Mouse (Mus musculus) hindbrain, postnatal 0 days (tissue): ENCODE data around the gene Polr2m. TPM values are rescaled to one million over a fixed set of nuclear protein-coding genes. Genes with fewer than 3 reads are reported as not detected.
A peak's percentile ranks its signal among the peaks of the same experiment; 100 is the strongest.
"Not testable (repeated sequence)": the region's sequence is repeated elsewhere in the genome, so short reads cannot be mapped to it uniquely, and the experiment has no call there.

Source experiments
- ATAC-seq: fragments of 200-750 bp; cut with Nextera tagmentation; 2 replicates; pipeline ENCODE4 v1.8.0; 2017; ENCODE audit warnings: mild to moderate bottlenecking, moderate TSS enrichment, moderate library complexity
- DNase-seq: peaks from one replicate; pipeline ENCODE4 v3.0.0-alpha.2; 2015; ENCODE audit warnings: low spot score
- H3K27ac ChIP-seq: fragments of 300-500 bp; sonication (generic); 2 replicates; pipeline ENCODE4 v1.5.1; 2014; ENCODE audit warnings: mild to moderate bottlenecking
- H3K27me3 ChIP-seq: fragments of 300-500 bp; sonication (generic); 2 replicates; pipeline ENCODE4 v1.6.1; 2014; ENCODE audit warnings: low read length, mixed read lengths; ENCODE audit not compliant: insufficient read depth
- H3K36me3 ChIP-seq: fragments of 300-500 bp; sonication (generic); 2 replicates; pipeline ENCODE4 v1.6.1; 2014; ENCODE audit warnings: low read length, mixed read lengths; ENCODE audit not compliant: insufficient read depth
- H3K4me1 ChIP-seq: fragments of 300-500 bp; sonication (generic); 2 replicates; pipeline ENCODE4 v1.6.1; 2014; ENCODE audit warnings: antibody characterized with exemption, low read length, mixed read lengths; ENCODE audit not compliant: insufficient read depth
- H3K4me2 ChIP-seq: fragments of 300-500 bp; sonication (generic); 2 replicates; pipeline ENCODE4 v1.6.1; 2014; ENCODE audit warnings: low read depth, mild to moderate bottlenecking, low read length, moderate library complexity, mixed read lengths
- H3K4me3 ChIP-seq: fragments of 300-500 bp; sonication (generic); 2 replicates; pipeline ENCODE4 v1.5.1; 2014; ENCODE audit warnings: low read length
- H3K9ac ChIP-seq: fragments of 300-500 bp; sonication (generic); replicated peaks from 2 replicates; pipeline ENCODE4 v1.6.1; 2014; ENCODE audit warnings: mild to moderate bottlenecking, low read length, moderate library complexity, mixed read lengths
- H3K9me3 ChIP-seq: fragments of 300-500 bp; sonication (generic); 2 replicates; pipeline ENCODE4 v1.6.1; 2016; ENCODE audit warnings: low read length, mixed read lengths
- CTCF ChIP-seq: IDR thresholded peaks from 2 replicates; pipeline ENCODE4 v1.5.1; 2016; ENCODE audit warnings: antibody characterized with exemption, control low read depth, low read depth
- WGBS: fragments of 180-500 bp; shearing (Covaris S2); extraction: QIAGEN DNeasy Blood & Tissue Kit; methylation state at CpG from one replicate; pipeline ENCODE4 v1.1.7; 2014; 5-methylcytosine and 5-hydroxymethylcytosine counted together
- polyA plus RNA-seq: library from polyadenylated mRNA; unstranded; fragments of >200 nt; fragmentation: Nextera tagmentation; extraction: Ambion mirVana; gene quantifications from 2 replicates; pipeline ENCODE4 v1.2.1, GENCODE M21; 2015
- total RNA-seq: library from RNA; depleted of rRNA; stranded (reverse); fragments of >200 nt; gene quantifications from 2 replicates; pipeline ENCODE4 v1.2.3, GENCODE M21; 2014

The Polr2m gene
- total and polyA plus RNA-seq, 2 experiments from 2014 or later, result 187 to 293 TPM

DNA sequence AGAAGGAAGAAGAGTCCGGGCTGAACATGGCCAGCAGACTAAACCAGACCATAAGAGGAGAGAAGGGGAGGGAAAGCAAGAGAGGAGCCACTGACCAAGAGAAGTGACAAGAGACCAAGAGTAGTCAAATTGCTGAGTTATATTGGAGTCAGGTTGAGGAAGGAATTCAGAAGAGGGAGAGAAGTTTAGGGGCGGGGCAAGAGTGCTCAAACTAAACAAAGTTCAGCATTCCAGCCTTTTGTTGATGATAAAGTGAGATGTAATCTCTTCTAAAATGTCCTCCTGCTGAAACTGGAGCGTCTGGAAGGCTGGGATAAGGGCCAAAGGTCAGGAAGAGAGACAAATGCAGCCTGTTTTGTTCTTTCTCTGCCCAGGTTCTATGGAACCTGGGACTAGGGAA is 4.3 kb upstream of the Polr2m start:
- H3K27me3 ChIP-seq, result 0 out of 2 replicates have a peak, but pooled peaks cover 5% of the 10 kb centered on the region
- no peak overlapping the region for H3K4me3 ChIP-seq
- DNase-seq (no peak), ATAC-seq (no peak)
- H3K27ac ChIP-seq, result no peak overlapping the region
- no peak overlapping the region for H3K4me2 ChIP-seq
- H3K36me3 ChIP-seq, result no peaks in the 10 kb centered on the region
- H3K9ac ChIP-seq, result no peak overlapping the region
- H3K4me1 ChIP-seq, result no peaks in the 10 kb centered on the region
- no peak for TF ChIP-seq CTCF
- 52% methylated on average over 3 of the region's 3 CpGs for WGBS
- H3K9me3 ChIP-seq, result no peaks in the 10 kb centered on the region

DNA sequence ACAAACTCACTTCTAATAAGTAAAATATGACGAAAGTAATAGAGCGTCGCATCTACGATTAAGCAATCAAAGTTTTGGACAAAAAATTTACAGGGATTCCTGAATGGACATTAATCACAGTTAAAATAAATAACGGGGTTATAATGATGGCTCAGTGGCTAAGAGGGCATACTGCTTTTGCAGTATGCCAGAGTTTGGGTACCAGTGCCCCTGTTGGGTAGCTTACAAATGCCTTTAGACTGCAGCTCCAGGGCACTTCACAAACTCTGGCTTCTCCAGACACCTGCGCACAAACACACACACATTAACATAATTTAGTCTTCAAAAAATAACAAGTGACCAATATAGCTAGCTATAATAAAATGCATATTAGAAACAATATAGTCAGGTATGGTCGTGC is 392 bp upstream of the Polr2m start:
- peak overlapping the region; percentile 98 for H3K4me3 ChIP-seq
- 49% methylated on average over 7 of the region's 7 CpGs for WGBS
- H3K27me3 ChIP-seq, result 0 out of 2 replicates have a peak, but pooled peaks cover 5% of the 10 kb centered on the region
- ATAC-seq (peak; percentile 46; the same call in 1 of the 2 replicates), DNase-seq (no peak)
- TF ChIP-seq CTCF, result no peak
- peaks cover 6% of the 10 kb centered on the region; the same call in 1 of the 2 replicates for H3K4me1 ChIP-seq
- no peaks in the 10 kb centered on the region for H3K9me3 ChIP-seq
- peaks cover 21% of the 10 kb centered on the region for H3K36me3 ChIP-seq
- H3K9ac ChIP-seq, result peak overlapping the region; percentile 99; the same call in 1 of the 2 replicates
- peak overlapping the region; percentile 96; the same call in 1 of the 2 replicates for H3K27ac ChIP-seq
- peak overlapping the region; percentile 30 for H3K4me2 ChIP-seq

DNA sequence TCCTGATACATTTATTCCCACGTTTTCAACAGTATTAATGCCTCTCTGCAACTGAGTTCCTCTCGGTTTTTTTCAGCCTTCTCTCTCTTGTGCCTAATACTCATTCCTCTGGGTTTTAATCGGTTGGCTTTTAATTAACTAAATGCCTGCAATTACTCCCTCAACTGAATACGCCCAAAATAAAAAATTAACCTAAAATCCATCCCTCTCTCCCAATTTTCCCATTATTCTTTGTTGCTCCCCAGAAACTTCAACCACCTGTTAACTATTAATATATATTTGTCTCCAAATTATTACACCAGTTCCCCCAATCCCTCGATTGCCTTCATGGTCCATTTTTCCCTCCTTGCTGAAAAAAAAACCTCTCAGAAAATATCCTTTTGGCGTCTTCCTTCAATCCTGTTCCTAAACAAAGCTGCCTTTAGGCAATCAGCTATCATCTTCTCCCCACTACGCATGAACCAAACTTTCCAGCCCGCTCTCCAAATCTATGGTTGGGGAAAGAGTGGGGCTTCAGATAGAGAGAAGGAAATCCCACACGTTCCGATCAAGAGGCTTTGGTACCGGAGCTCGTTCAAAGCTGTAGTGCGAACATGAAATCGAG is 762 bp downstream of the Polr2m start:
- ATAC-seq (no peak), DNase-seq (no peak)
- Histone ChIP-seq H3K4me1 (peaks cover 6% of the 10 kb centered on the region; the same call in 1 of the 2 replicates), H3K9ac (peak overlapping the region; percentile 99), H3K4me2 (peak overlapping the region; percentile 78), H3K27ac (peak overlapping the region; percentile 96), H3K4me3 (peak overlapping the region; percentile 98), H3K27me3 (0 out of 2 replicates have a peak, but pooled peaks cover 5% of the 10 kb centered on the region), H3K36me3 (peaks cover 33% of the 10 kb centered on the region), H3K9me3 (no peaks in the 10 kb centered on the region)
- under 1% methylated on average over 14 of the region's 14 CpGs for WGBS
- no peak for TF ChIP-seq CTCF

DNA sequence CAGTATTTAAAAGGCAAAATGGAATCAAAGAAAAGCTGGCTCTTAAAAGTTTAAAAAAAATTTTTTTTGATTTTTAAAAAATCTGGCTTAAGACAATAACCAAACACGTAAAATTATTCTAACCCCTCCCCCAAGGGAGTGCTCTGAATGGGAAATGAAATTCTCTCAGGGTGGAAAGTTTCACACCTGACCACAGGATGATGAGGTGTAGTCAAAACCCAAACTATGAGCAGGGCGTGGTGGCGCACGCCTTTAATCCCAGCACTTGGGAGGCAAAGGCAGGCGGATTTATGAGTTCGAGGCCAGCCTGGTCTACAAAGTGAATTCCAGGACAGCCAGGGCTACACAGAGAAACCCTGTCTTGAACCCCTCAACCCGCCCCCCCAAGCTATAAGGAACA is 1.9 kb downstream of the Polr2m start:
- peak overlapping the region; percentile 78 for H3K4me2 ChIP-seq
- H3K4me1 ChIP-seq, H3K27me3 ChIP-seq, H3K9ac ChIP-seq, H3K4me3 ChIP-seq, DNase-seq, ATAC-seq, H3K27ac ChIP-seq, H3K9me3 ChIP-seq: not testable (repeated sequence)
- H3K36me3 ChIP-seq, result peaks cover 44% of the 10 kb centered on the region
- WGBS, result 92% methylated on average over 7 of the region's 7 CpGs

DNA sequence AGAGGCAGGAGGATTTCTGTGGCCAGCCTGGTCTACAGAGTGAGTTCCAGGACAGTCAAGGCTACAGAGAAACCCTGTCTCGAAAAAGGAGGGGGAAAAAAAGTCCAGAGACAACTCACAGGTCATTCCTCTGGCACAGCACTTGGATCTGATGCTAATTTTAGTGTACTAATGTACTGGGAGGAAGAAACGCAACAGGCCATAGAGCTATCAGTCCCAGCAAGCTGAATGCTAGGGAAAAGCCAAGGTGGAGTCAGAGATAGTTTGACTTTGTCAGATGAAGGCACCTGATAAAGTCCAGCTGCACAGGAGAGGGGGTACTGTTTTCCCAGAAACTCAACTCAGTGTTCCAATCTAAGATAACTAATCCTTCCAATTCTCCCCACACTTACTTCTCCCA is 5.4 kb downstream of the Polr2m start:
- Histone ChIP-seq H3K4me1 (peaks cover 6% of the 10 kb centered on the region; the same call in 1 of the 2 replicates), H3K27me3 (no peaks in the 10 kb centered on the region), H3K9ac (no peak overlapping the region), H3K36me3 (peaks cover 59% of the 10 kb centered on the region), H3K4me3 (no peak overlapping the region), H3K9me3 (no peaks in the 10 kb centered on the region), H3K27ac (no peak overlapping the region), H3K4me2 (no peak overlapping the region)
- no peak for DNase-seq
- WGBS, result 92% methylated on average over 2 of the region's 2 CpGs
- no peak for ATAC-seq
- TF ChIP-seq CTCF, result no peak

DNA sequence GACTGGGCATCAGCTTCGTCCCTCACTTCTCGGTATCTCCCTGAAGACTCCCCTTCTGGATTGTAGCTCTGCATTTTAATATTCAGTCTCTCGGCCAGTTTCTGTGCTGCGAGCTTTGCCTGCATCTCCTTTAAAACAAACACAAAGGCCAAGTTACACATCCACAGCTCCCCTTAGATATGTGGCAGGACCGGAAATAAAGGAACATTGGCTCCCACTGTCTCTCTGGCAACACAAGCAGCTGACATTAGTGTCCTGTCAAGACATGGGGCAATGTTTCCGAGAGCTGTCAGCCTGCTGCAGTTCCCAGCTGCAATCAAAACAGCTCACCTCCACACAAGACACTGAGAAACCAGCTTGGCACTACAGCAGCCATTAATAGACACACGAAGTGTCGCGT is 6.3 kb downstream of the Polr2m start:
- no peak for ATAC-seq

DNA sequence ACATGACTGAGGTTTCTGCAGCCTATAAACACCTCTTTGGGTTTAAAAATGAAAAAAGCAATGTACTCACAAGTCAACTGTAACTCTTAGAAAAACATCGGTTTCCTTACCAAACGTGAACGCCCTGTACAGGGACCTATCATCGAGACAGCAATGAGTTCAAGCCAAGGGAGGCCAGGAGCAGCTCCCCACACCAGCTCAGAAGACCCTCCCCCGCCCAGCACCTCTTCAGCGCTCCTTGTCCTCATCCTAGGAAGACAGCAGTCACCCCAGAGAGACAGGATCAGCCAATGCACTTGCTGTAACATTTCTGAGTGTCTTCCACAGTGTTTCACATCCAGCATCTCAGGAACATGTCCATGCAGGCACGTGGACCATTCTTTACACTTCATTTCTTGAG is 7.1 kb downstream of the Polr2m start:
- Histone ChIP-seq H3K27ac (no peak overlapping the region), H3K27me3 (no peaks in the 10 kb centered on the region), H3K9me3 (no peaks in the 10 kb centered on the region), H3K4me1 (no peaks in the 10 kb centered on the region), H3K36me3 (peaks cover 59% of the 10 kb centered on the region), H3K4me2 (no peak overlapping the region), H3K9ac (no peak overlapping the region), H3K4me3 (no peak overlapping the region)
- no peak for TF ChIP-seq CTCF
- DNase-seq (no peak), ATAC-seq (no peak)
- WGBS, result 96% methylated on average over 7 of the region's 7 CpGs

More for the DNA sequence above, 6.3 kb downstream of the Polr2m start:
- Histone ChIP-seq H3K4me3 (no peak overlapping the region), H3K27ac (no peak overlapping the region), H3K9ac (no peak overlapping the region), H3K4me1 (peaks cover 2% of the 10 kb centered on the region; the same call in 1 of the 2 replicates), H3K4me2 (no peak overlapping the region), H3K36me3 (peaks cover 59% of the 10 kb centered on the region), H3K27me3 (no peaks in the 10 kb centered on the region), H3K9me3 (no peaks in the 10 kb centered on the region)
- no peak for DNase-seq
- 91% methylated on average over 9 of the region's 9 CpGs for WGBS
- no peak for TF ChIP-seq CTCF
